Mouse (Mus musculus) liver, adult 2 months (tissue): ENCODE measurements at regions not wholly inside any gene's neighbourhood (a gene's known extent, or its start where the extent isn't known, plus 50 kb on each side); places are given as distances from the start of the nearest gene placed in this dataset.

Source experiments
- DNase-seq: peaks from one replicate; pipeline ENCODE4 v3.0.0-alpha.2; 2011; ENCODE audit warnings: low read depth, low spot score; ENCODE audit errors: extremely low read depth
- H3K27ac ChIP-seq: fragments of 200-500 bp; replicated peaks from 2 replicates; pipeline ENCODE4 v1.5.1; 2012; ENCODE audit warnings: low read depth, mild to moderate bottlenecking, control low read depth, inconsistent platforms, low read length; ENCODE audit not compliant: insufficient read depth
- H3K27me3 ChIP-seq: fragments of 200-500 bp; 2 replicates; pipeline ENCODE4 v1.6.1; 2012; ENCODE audit warnings: mild to moderate bottlenecking, moderate library complexity, low read length, inconsistent platforms; ENCODE audit not compliant: control insufficient read depth, insufficient read depth
- H3K36me3 ChIP-seq: fragments of 200-500 bp; 2 replicates; pipeline ENCODE4 v1.6.1; 2012; ENCODE audit warnings: low read length, inconsistent platforms; ENCODE audit not compliant: control insufficient read depth, insufficient read depth
- H3K4me1 ChIP-seq: fragments of 200-500 bp; 2 replicates; pipeline ENCODE4 v1.6.1; 2011; ENCODE audit warnings: low read length; ENCODE audit not compliant: control insufficient read depth, insufficient read depth
- H3K4me3 ChIP-seq: fragments of 200-500 bp; 2 replicates; pipeline ENCODE4 v1.5.1; 2011; ENCODE audit warnings: low read depth, mild to moderate bottlenecking, control low read depth, low read length, moderate library complexity; ENCODE audit not compliant: insufficient read depth
- H3K79me2 ChIP-seq: fragments of 200-500 bp; 2 replicates; pipeline ENCODE4 v1.6.1; 2012; ENCODE audit warnings: inconsistent platforms, mild to moderate bottlenecking, low read length, moderate library complexity; ENCODE audit not compliant: control insufficient read depth, insufficient read depth
- H3K9ac ChIP-seq: fragments of 200-500 bp; 2 replicates; pipeline ENCODE4 v1.6.1; 2012; ENCODE audit warnings: low read depth, mild to moderate bottlenecking, control low read depth, inconsistent platforms, low read length
- CTCF ChIP-seq: fragments of 200-500 bp; IDR thresholded peaks from 2 replicates; pipeline ENCODE4 v1.5.1; 2011; ENCODE audit warnings: low read depth, low read length, control low read depth
- POLR2A ChIP-seq: fragments of 200-500 bp; IDR thresholded peaks from 2 replicates; pipeline ENCODE4 v1.6.1; 2011; ENCODE audit warnings: low read length, control low read depth; ENCODE audit not compliant: insufficient read depth; ENCODE audit errors: extremely low read depth
- WGBS: fragments of 180-500 bp; shearing (Covaris S2); methylation state at CpG from one replicate; pipeline ENCODE4 v1.1.7; 2018; 5-methylcytosine and 5-hydroxymethylcytosine counted together

- Histone ChIP-seq H3K79me2 (no peaks in the 10 kb centered on the region), H3K9ac (no peak overlapping the region), H3K36me3 (no peaks in the 10 kb centered on the region), H3K27ac (no peak overlapping the region), H3K27me3 (no peaks in the 10 kb centered on the region), H3K4me3 (no peak overlapping the region), H3K4me1 (no peaks in the 10 kb centered on the region)
- TF ChIP-seq POLR2A = no peak
- TF ChIP-seq CTCF = no peak
- WGBS = 67% methylated on average over 3 of the region's 3 CpGs
- no peak for DNase-seq
These were observed 81.7 kb upstream of the Cers4 start for GRCm38 (mm10) chr8:4411126-4411525.

GRCm38 (mm10) chr8:4411836-4412235 lies 81.0 kb upstream of the Cers4 start:
- WGBS = 78% methylated on average over 2 of the region's 2 CpGs
- Histone ChIP-seq H3K9ac (no peak overlapping the region), H3K27me3 (no peaks in the 10 kb centered on the region), H3K36me3 (no peaks in the 10 kb centered on the region), H3K27ac (no peak overlapping the region), H3K4me1 (no peaks in the 10 kb centered on the region), H3K4me3 (no peak overlapping the region), H3K79me2 (no peaks in the 10 kb centered on the region)
- no peak for DNase-seq
- TF ChIP-seq CTCF (no peak), POLR2A (no peak)

- peak; percentile 21 for DNase-seq
- H3K36me3 ChIP-seq = no peaks in the 10 kb centered on the region
These were observed 79.6 kb upstream of the Cers4 start for GRCm38 (mm10) chr8:4413206-4413605.

GRCm38 (mm10) chr8:4413764-4414163 lies 79.1 kb upstream of the Cers4 start:
- TF ChIP-seq CTCF = no peak
- TF ChIP-seq POLR2A = no peak
- DNase-seq = no peak
- Histone ChIP-seq H3K27me3 (no peaks in the 10 kb centered on the region), H3K27ac (no peak overlapping the region), H3K9ac (no peak overlapping the region), H3K4me1 (no peaks in the 10 kb centered on the region), H3K36me3 (no peaks in the 10 kb centered on the region), H3K4me3 (no peak overlapping the region), H3K79me2 (no peaks in the 10 kb centered on the region)
- 62% methylated on average over 4 of the region's 4 CpGs for WGBS

More at GRCm38 (mm10) chr8:4413206-4413605, 79.6 kb upstream of the Cers4 start:
- peak; percentile 54 for TF ChIP-seq CTCF
- no peak for TF ChIP-seq POLR2A
- WGBS = 61% methylated on average over 6 of the region's 6 CpGs
- H3K9ac ChIP-seq = no peak overlapping the region
- no peaks in the 10 kb centered on the region for H3K4me1 ChIP-seq
- H3K27me3 ChIP-seq = no peaks in the 10 kb centered on the region
- no peak overlapping the region for H3K27ac ChIP-seq
- H3K79me2 ChIP-seq = no peaks in the 10 kb centered on the region
- H3K4me3 ChIP-seq = no peak overlapping the region

GRCm38 (mm10) chr8:4417141-4417540 lies 75.7 kb upstream of the Cers4 start:
- no peaks in the 10 kb centered on the region for H3K4me1 ChIP-seq
- H3K4me3 ChIP-seq = no peak overlapping the region
- H3K9ac ChIP-seq = no peak overlapping the region
- 77% methylated on average over 3 of the region's 3 CpGs for WGBS
- H3K27ac ChIP-seq = no peak overlapping the region
- H3K79me2 ChIP-seq = no peaks in the 10 kb centered on the region
- no peaks in the 10 kb centered on the region for H3K36me3 ChIP-seq
- no peak for DNase-seq
- no peaks in the 10 kb centered on the region for H3K27me3 ChIP-seq
- TF ChIP-seq CTCF (no peak), POLR2A (no peak)

- Histone ChIP-seq H3K79me2 (no peaks in the 10 kb centered on the region), H3K27ac (no peak overlapping the region), H3K9ac (no peak overlapping the region), H3K4me1 (no peaks in the 10 kb centered on the region), H3K27me3 (no peaks in the 10 kb centered on the region), H3K4me3 (no peak overlapping the region), H3K36me3 (no peaks in the 10 kb centered on the region)
- WGBS = 90% methylated on average over 2 of the region's 2 CpGs
- no peak for DNase-seq
- TF ChIP-seq POLR2A = no peak
- TF ChIP-seq CTCF = no peak
These were observed 59.7 kb upstream of the Cers4 start for GRCm38 (mm10) chr8:4433161-4433560.
